In genomic region chr10:56468993-56469712, GRCm38 (mm10) we compare ENCODE assay signal across 8 mouse cellular contexts.
DNase-seq lines count a peak whose midpoint lies in the region; ATAC-seq and TF ChIP-seq lines count a peak whose summit lies in the region.

No protein-coding gene starts in this region.

- no peak for TF ChIP-seq CTCF in lung, postnatal 0 days (IDR thresholded peaks at IDR 0.05)

- no peaks in the 10 kb centered on the region for H3K9me3 ChIP-seq in hindbrain, embryonic 15.5 days
- no peaks in the 10 kb centered on the region for H3K9me3 ChIP-seq in lung, postnatal 0 days (ENCODE audit: low read length)

- WGBS in hindbrain, embryonic 15.5 days: 73% methylated on average over 15 of the region's 15 CpGs
- WGBS in lung, postnatal 0 days: 21% methylated on average over 15 of the region's 15 CpGs

- no peak overlapping the region for H3K27ac ChIP-seq in hindbrain, embryonic 15.5 days (replicated peaks)
- no peak overlapping the region for H3K27ac ChIP-seq in lung, postnatal 0 days (ENCODE audit: low read length)

- no peaks in the 10 kb centered on the region for H3K4me1 ChIP-seq in hindbrain, embryonic 15.5 days (replicated peaks)
- H3K4me1 ChIP-seq in lung, postnatal 0 days (ENCODE audit: insufficient read depth, low read depth, low read length): no peaks in the 10 kb centered on the region; the same call in 1 of the 2 replicates

- H3K36me3 ChIP-seq in hindbrain, embryonic 15.5 days: no peaks in the 10 kb centered on the region
- no peaks in the 10 kb centered on the region for H3K36me3 ChIP-seq in lung, postnatal 0 days (ENCODE audit: insufficient read depth, low read length)

- ATAC-seq in frontal cortex, adult (ENCODE audit: low TSS enrichment): peak; percentile 85
- ATAC-seq in hindbrain, embryonic 15.5 days (ENCODE audit: low FRiP score, low read depth): no peak
- no peak for ATAC-seq in lung, postnatal 0 days

- no peak for TF ChIP-seq EP300 in lung, postnatal 0 days (IDR thresholded peaks at IDR 0.05)

- H3K4me3 ChIP-seq in hindbrain, embryonic 15.5 days: no peak overlapping the region
- H3K4me3 ChIP-seq in lung, postnatal 0 days (ENCODE audit: low read depth, low read length): peak overlapping the region; percentile 23; the same call in 1 of the 2 replicates

- DNase-seq in frontal cortex, postnatal 25 days (ENCODE audit: low spot score in 2 of 2): no peak
- peak; percentile 64 for DNase-seq in NIH3T3 (ENCODE audit: low read depth)
- peak; percentile 25 for DNase-seq in gastrocnemius, adult 18-20 months (ENCODE audit: low spot score)
- peak; percentile 38 for DNase-seq in lung, postnatal 0 days (ENCODE audit: low spot score)
- DNase-seq in yolk sac, embryonic 10.5 days (ENCODE audit: low spot score): peak; percentile 52
- no peak for DNase-seq in thymus, postnatal 0 days (ENCODE audit: low spot score)

- no peak overlapping the region for H3K9ac ChIP-seq in hindbrain, embryonic 15.5 days
- no peak overlapping the region for H3K9ac ChIP-seq in lung, postnatal 0 days (replicated peaks; ENCODE audit: low read depth)

- 0 out of 2 replicates have a peak overlapping the region, but pooled peaks have one; percentile 6 for H3K4me2 ChIP-seq in hindbrain, embryonic 15.5 days
- peak overlapping the region; percentile 54 for H3K4me2 ChIP-seq in lung, postnatal 0 days (replicated peaks; ENCODE audit: low read depth, low read length)

- no peaks in the 10 kb centered on the region for H3K27me3 ChIP-seq in hindbrain, embryonic 15.5 days
- H3K27me3 ChIP-seq in lung, postnatal 0 days (replicated peaks; ENCODE audit: insufficient read depth, low read length): no peaks in the 10 kb centered on the region

Comparison
In these comparisons a context has a peak if more than half of its experiments do, and no peak if none do; other contexts are left out.
1. DNase-seq: peak in NIH3T3 (single experiment), gastrocnemius, adult 18-20 months (single experiment), lung, postnatal 0 days (single experiment) and yolk sac, embryonic 10.5 days (single experiment); none in frontal cortex, postnatal 25 days (0 of 2) and thymus, postnatal 0 days (single experiment).